Mouse (Mus musculus): ENCODE results near the gene Dnajb4. TPM values are rescaled to one million over a fixed set of nuclear protein-coding genes. Genes with fewer than 3 reads are reported as not detected.
"Not testable (repeated sequence)": the region's sequence is repeated elsewhere in the genome, so short reads cannot be mapped to it uniquely, and the experiment has no call there.

Dnajb4 gene
- polyA plus RNA-seq, 1 experiment from 2014 or later = 53.0 TPM

DNA sequence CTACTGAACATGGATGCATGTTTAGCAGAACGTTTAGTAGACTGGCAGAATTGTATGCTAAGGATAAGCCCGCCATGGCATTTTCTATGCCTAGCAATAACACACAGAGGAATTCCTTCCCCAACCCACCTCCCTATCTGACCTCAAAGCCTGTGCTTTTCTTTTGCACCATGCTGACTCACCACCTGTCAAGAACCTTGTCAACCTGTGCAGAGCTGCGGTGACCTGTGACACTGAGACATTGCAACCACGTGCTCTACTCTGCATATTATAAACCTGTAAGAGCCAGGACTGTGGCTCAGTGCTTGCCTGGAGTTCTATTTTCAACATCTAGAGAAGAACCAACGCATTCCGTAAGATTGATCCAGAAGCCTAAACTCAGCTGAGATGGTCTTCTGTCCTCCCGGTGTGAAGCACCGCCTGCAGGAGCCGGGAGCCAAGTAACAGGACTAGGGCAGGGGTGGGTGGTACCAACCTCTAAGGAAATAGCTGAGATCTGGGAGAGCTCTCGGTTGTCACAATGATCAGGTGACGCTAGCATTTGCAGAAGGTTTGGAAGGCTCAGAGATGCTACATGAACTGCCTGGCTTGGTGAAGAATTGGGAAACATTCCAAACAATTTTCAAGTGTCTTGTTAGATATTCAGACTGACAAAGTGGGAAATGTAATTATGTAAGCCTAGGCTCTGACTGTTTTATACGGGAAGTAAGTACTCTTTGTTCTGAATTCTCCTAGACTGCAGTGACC lies 62.8 kb downstream of the Dnajb4 start:
- Histone ChIP-seq H3K36me3 (no peaks in the 10 kb centered on the region), H3K9me3 (replicated peaks) (no peaks in the 10 kb centered on the region), H3K4me2 (no peak overlapping the region), H3K27ac (ENCODE audit: poor library complexity, severe bottlenecking) (peak overlapping the region; percentile 52; the same call in 1 of the 2 replicates), H3K4me3 (no peak overlapping the region), H3K27me3 (replicated peaks) (no peaks in the 10 kb centered on the region), H3K9ac (no peak overlapping the region), H3K4me1 (replicated peaks) (peaks cover 70% of the 10 kb centered on the region)
- no peak for ATAC-seq (ENCODE audit: insufficient number of reproducible peaks, low FRiP score)
- WGBS = 51% methylated on average over 12 of the region's 12 CpGs

DNA sequence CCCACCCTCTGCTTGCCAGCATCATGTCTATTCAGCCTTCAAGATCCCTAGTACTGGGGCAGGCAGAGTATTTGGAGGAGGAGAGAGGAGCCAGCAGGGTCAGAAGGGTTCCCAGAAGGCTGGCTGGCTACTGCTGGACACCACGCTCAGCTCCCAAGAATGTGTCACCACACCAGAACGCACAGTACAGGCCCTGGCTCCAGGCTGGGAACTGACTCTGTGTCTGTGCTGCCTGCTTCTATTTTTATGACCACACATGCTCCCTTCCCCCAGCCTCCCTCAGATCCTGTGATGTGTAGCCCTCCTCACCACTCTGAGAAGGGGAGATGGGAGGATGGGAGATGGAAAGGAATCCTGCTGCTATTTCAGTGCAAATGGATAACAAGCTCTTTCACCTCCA lies 64.9 kb downstream of the Dnajb4 start:
- peaks cover 68% of the 10 kb centered on the region for H3K4me1 ChIP-seq (replicated peaks)
- H3K36me3 ChIP-seq = no peaks in the 10 kb centered on the region
- H3K9ac ChIP-seq = peak overlapping the region; percentile 49; the same call in 1 of the 2 replicates
- WGBS = 30% methylated on average over 2 of the region's 2 CpGs
- H3K9me3 ChIP-seq (replicated peaks) = no peaks in the 10 kb centered on the region
- peak overlapping the region; percentile 26; the same call in 1 of the 2 replicates for H3K4me2 ChIP-seq
- ATAC-seq (ENCODE audit: insufficient number of reproducible peaks, low FRiP score) = peak; percentile 90
- H3K27ac ChIP-seq (ENCODE audit: poor library complexity, severe bottlenecking) = peak overlapping the region; percentile 98
- no peaks in the 10 kb centered on the region for H3K27me3 ChIP-seq (replicated peaks)
- no peak overlapping the region for H3K4me3 ChIP-seq

DNA sequence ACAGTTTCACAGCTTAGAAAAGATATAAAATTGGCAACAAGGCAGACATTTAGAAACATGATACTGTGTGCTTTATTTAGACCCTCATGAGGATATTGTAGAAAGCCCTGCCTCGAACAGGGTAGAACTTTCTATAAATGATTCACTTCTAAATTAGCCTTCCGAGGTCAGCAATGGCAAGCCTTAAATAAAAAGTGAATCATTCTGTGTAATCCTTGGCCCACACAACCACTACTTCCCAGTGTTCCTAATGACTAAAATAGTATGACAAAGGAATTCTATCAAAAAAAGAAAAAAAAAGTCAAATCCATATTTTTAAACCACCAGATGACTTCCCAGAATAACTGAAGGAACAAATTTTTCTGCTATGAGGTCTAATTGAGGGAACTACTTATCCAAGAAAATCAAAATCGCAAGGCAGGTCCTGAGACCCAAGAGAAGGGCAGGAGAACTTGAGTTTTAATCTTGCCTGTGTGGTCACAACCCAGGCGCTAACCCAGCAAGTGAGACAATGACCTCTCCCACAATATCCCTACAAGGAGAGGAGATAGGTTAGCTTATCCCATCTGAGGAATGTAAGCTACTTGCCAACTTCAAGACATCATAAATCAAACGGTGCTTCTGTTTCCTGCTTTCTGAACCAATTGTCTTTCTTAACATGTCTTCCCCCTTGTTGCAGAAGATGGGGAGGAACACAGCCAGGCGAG lies 67.0 kb downstream of the Dnajb4 start:
- H3K9ac ChIP-seq = no peak overlapping the region
- ATAC-seq (ENCODE audit: insufficient number of reproducible peaks, low FRiP score) = no peak
- no peak overlapping the region for H3K4me3 ChIP-seq
- peak overlapping the region; percentile 98 for H3K27ac ChIP-seq (ENCODE audit: poor library complexity, severe bottlenecking)
- WGBS = 40% methylated on average over 6 of the region's 6 CpGs
- peaks cover 54% of the 10 kb centered on the region for H3K4me1 ChIP-seq (replicated peaks)
- no peak overlapping the region for H3K4me2 ChIP-seq
- no peaks in the 10 kb centered on the region for H3K36me3 ChIP-seq
- H3K9me3 ChIP-seq (replicated peaks) = no peaks in the 10 kb centered on the region
- H3K27me3 ChIP-seq (replicated peaks) = no peaks in the 10 kb centered on the region

DNA sequence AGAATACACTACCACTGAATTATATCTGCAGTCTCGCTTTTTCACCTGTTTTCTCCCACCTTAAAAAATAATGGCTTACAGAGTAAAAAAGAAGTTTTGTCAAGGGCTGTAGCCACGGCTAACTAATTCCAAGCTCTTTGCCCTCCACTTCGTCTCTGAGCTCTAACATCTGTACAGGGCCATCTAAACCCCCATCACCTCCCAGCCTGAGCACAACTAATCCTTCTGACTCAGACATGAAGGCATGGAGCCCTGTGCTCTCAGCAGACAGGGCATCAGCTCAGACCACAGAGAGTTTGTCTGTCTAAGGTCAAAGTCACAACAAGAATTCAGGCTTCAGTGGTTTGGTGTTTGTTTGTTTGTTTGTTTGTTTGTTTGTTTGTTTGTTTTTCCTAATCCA lies 68.0 kb downstream of the Dnajb4 start:
- Histone ChIP-seq H3K4me3 (no peak overlapping the region), H3K27ac (ENCODE audit: poor library complexity, severe bottlenecking) (peak overlapping the region; percentile 21; the same call in 1 of the 2 replicates), H3K36me3 (no peaks in the 10 kb centered on the region), H3K9ac (no peak overlapping the region), H3K27me3 (replicated peaks) (no peaks in the 10 kb centered on the region), H3K4me2 (no peak overlapping the region), H3K9me3 (replicated peaks) (no peaks in the 10 kb centered on the region), H3K4me1 (replicated peaks) (peaks cover 44% of the 10 kb centered on the region)
- no peak for ATAC-seq (ENCODE audit: insufficient number of reproducible peaks, low FRiP score)
- WGBS = 66% methylated on average over 3 of the region's 3 CpGs

DNA sequence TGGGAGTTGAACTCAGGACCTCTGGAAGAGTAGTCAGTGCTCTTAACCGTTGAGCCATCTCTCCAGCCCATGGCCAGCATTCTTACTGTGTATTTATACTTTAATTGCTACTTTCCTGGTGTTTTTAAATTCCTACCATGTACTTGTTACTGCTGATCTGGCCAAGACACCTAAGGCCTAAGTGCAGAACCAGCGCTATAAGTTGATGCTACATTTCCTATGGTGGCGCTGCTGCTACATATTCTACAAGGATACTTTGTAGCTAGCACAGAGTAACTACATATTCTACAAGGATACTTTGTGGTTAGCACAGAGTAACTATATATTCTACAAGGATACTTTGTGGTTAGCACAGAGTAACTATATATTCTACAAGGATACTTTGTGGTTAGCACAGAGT lies 70.8 kb downstream of the Dnajb4 start:
- not testable (repeated sequence) for H3K9ac ChIP-seq; H3K36me3 ChIP-seq; H3K27me3 ChIP-seq (replicated peaks); ATAC-seq (ENCODE audit: insufficient number of reproducible peaks, low FRiP score); H3K4me3 ChIP-seq; H3K4me2 ChIP-seq; H3K27ac ChIP-seq (ENCODE audit: poor library complexity, severe bottlenecking); H3K9me3 ChIP-seq (replicated peaks)
- H3K4me1 ChIP-seq (replicated peaks) = peaks cover 31% of the 10 kb centered on the region
- 84% methylated on average over 3 of the region's 3 CpGs for WGBS

DNA sequence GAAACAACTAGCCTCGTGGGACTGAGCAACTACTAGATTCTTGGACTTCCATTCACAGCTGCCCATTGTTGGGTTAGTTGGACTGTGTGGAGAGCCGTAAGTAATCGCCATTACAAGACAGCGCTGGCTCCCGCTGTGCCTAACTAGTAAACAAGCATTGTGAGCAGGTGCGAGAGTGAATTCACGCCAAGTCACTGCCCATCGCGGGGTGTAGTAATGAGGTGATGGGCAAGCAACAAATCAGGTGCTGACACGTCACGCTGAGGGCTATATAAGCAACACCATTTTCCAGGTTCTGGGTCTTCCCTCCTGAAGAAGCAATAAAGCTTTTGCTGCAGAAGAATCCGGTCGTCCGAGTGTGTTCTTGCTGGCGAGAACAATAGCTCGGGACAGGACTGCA lies 74.0 kb downstream of the Dnajb4 start:
- H3K4me2 ChIP-seq; H3K27me3 ChIP-seq (replicated peaks); H3K9me3 ChIP-seq (replicated peaks); H3K9ac ChIP-seq; ATAC-seq (ENCODE audit: insufficient number of reproducible peaks, low FRiP score); H3K36me3 ChIP-seq; H3K27ac ChIP-seq (ENCODE audit: poor library complexity, severe bottlenecking); H3K4me3 ChIP-seq: not testable (repeated sequence)
- 86% methylated on average over 16 of the region's 16 CpGs for WGBS
- peaks cover 21% of the 10 kb centered on the region for H3K4me1 ChIP-seq (replicated peaks)

DNA sequence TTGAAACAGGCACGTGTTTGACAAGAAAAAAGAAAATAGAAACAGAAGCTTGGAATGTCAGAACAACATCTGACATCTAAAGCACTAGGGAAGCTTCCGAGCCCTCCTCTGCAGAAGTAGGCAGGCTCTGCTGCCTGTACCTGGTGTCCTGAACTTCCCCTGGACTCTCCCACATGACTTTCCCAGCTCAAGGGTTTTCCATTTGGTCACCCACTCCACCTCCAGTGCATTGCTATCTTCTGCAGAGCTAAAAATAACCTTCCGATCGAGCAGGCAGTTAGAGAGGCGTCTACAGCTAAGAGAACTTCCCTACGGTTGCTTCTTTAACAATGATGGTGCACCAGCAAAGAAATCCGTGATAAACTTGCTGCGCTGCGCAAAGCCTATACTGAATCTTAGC lies 76.5 kb downstream of the Dnajb4 start:
- no peaks in the 10 kb centered on the region for H3K36me3 ChIP-seq
- no peaks in the 10 kb centered on the region for H3K9me3 ChIP-seq (replicated peaks)
- peak overlapping the region; percentile 42 for H3K4me2 ChIP-seq
- H3K4me3 ChIP-seq = no peak overlapping the region
- ATAC-seq (ENCODE audit: insufficient number of reproducible peaks, low FRiP score) = peak; percentile 83
- peak overlapping the region; percentile 17; the same call in 1 of the 2 replicates for H3K9ac ChIP-seq
- peaks cover 21% of the 10 kb centered on the region for H3K4me1 ChIP-seq (replicated peaks)
- H3K27me3 ChIP-seq (replicated peaks) = no peaks in the 10 kb centered on the region
- H3K27ac ChIP-seq (ENCODE audit: poor library complexity, severe bottlenecking) = peak overlapping the region; percentile 92
- 17% methylated on average over 9 of the region's 9 CpGs for WGBS

DNA sequence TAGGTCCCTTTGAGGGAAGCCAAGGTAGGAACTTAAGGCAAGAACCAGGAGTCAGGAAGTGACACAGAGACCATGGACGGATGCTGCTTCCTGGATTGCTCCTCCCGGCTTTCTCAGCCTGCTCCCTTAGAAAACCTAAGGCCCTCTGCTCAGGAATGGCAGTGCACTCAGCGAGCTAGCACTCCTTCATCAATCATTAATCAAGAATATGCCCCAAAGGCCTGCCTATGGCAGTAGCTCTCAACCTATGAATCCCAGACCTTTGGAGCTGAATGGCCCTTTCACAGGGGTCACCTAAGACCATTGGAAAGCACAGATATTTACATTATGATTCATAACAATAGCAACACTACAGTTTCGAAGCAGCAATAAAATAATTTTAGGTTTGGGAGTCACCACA lies 79.1 kb downstream of the Dnajb4 start:
- no peak overlapping the region for H3K4me3 ChIP-seq
- no peak overlapping the region for H3K27ac ChIP-seq (ENCODE audit: poor library complexity, severe bottlenecking)
- WGBS = 77% methylated on average over 4 of the region's 4 CpGs
- no peaks in the 10 kb centered on the region for H3K27me3 ChIP-seq (replicated peaks)
- no peak overlapping the region for H3K9ac ChIP-seq
- no peaks in the 10 kb centered on the region for H3K9me3 ChIP-seq (replicated peaks)
- peaks cover 13% of the 10 kb centered on the region for H3K4me1 ChIP-seq (replicated peaks)
- no peak overlapping the region for H3K4me2 ChIP-seq
- H3K36me3 ChIP-seq = 0 out of 2 replicates have a peak, but pooled peaks cover 5% of the 10 kb centered on the region
- no peak for ATAC-seq (ENCODE audit: insufficient number of reproducible peaks, low FRiP score)

DNA sequence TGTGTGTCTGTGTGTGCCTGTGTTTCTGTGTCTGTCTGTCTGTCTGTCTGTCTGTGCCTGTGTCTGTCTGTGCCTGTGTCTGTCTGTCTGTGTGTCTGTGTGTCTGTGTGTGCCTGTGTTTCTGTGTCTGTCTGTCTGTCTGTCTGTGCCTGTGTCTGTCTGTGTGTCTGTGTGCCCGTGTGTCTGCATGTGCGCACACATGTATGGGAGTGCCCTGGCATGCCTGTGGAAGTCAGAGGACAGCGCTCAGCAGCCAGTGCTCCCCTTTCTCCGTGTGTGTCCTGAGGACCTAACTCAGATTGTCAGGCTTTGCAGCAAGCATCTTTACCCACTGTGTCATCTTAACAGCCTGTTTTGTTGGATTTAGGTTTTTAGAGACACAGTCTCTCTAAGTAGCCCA lies 80.7 kb downstream of the Dnajb4 start:
- H3K27me3 ChIP-seq (replicated peaks); H3K9ac ChIP-seq; H3K4me2 ChIP-seq; H3K4me1 ChIP-seq (replicated peaks); H3K9me3 ChIP-seq (replicated peaks); ATAC-seq (ENCODE audit: insufficient number of reproducible peaks, low FRiP score); H3K4me3 ChIP-seq; H3K27ac ChIP-seq (ENCODE audit: poor library complexity, severe bottlenecking); H3K36me3 ChIP-seq: not testable (repeated sequence)
- 90% methylated on average over 4 of the region's 4 CpGs for WGBS

DNA sequence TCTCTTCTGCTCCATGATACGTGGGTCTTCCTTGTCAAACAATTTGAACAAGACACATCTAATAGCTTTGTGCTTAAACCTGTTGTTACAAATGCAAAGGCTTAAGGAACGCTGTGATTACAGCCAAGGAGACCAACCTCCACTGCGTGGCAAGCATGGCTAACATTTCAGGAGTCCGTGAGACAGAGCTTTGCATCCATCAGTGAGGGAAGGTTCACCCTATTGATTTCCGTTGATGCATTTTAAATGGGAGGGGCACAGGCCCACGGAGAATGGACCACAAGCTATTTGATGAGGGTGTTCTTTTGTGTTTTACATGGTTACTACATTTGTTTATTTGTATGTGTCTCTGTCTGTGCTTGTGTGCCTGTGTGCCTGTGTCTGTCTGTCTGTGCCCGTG lies 81.5 kb downstream of the Dnajb4 start:
- Histone ChIP-seq H3K4me2 (no peak overlapping the region), H3K36me3 (0 out of 2 replicates have a peak, but pooled peaks cover 5% of the 10 kb centered on the region), H3K4me3 (no peak overlapping the region), H3K9ac (no peak overlapping the region), H3K27ac (ENCODE audit: poor library complexity, severe bottlenecking) (no peak overlapping the region), H3K9me3 (replicated peaks) (no peaks in the 10 kb centered on the region), H3K27me3 (replicated peaks) (no peaks in the 10 kb centered on the region), H3K4me1 (replicated peaks) (peaks cover 2% of the 10 kb centered on the region; the same call in 1 of the 2 replicates)
- no peak for ATAC-seq (ENCODE audit: insufficient number of reproducible peaks, low FRiP score)
- 81% methylated on average over 7 of the region's 7 CpGs for WGBS

Data from heart, embryonic 12.5 days (tissue).